Mouse (Mus musculus) intestine, embryonic 16.5 days (tissue): Measurements from ENCODE around the gene Rbbp5. TPM values are rescaled to one million over a fixed set of nuclear protein-coding genes. Genes with fewer than 3 reads are reported as not detected.
A peak's percentile ranks its signal among the peaks of the same experiment; 100 is the strongest.
"Not testable (repeated sequence)": the region's sequence is repeated elsewhere in the genome, so short reads cannot be mapped to it uniquely, and the experiment has no call there.

Experiments
- ATAC-seq: fragments of 200-750 bp; cut with Nextera tagmentation; 2 replicates; pipeline ENCODE4 v1.8.0; 2017; ENCODE audit warnings: moderate TSS enrichment, moderate library complexity
- H3K27ac ChIP-seq: fragments of 300-500 bp; sonication (generic); 2 replicates; pipeline ENCODE4 v1.5.1; 2014; ENCODE audit warnings: mild to moderate bottlenecking, low read length
- H3K27me3 ChIP-seq: fragments of 300-500 bp; sonication (generic); replicated peaks from 2 replicates; pipeline ENCODE4 v1.6.1; 2014; ENCODE audit warnings: low read length, control low read depth, mixed read lengths; ENCODE audit not compliant: control insufficient read depth, insufficient read depth
- H3K36me3 ChIP-seq: fragments of 300-500 bp; sonication (generic); 2 replicates; pipeline ENCODE4 v1.6.1; 2014; ENCODE audit warnings: low read length, control low read depth; ENCODE audit not compliant: control insufficient read depth, insufficient read depth
- H3K4me1 ChIP-seq: fragments of 300-500 bp; sonication (generic); 2 replicates; pipeline ENCODE4 v1.6.1; 2014; ENCODE audit warnings: low read length, control low read depth, mixed read lengths; ENCODE audit not compliant: control insufficient read depth, insufficient read depth
- H3K4me2 ChIP-seq: fragments of 300-500 bp; sonication (generic); 2 replicates; pipeline ENCODE4 v1.6.1; 2014; ENCODE audit warnings: low read depth, low read length, control low read depth
- H3K4me3 ChIP-seq: fragments of 300-500 bp; sonication (generic); 2 replicates; pipeline ENCODE4 v1.5.1; 2014; ENCODE audit warnings: mild to moderate bottlenecking, low read length
- H3K9ac ChIP-seq: fragments of 300-500 bp; sonication (generic); 2 replicates; pipeline ENCODE4 v1.6.1; 2014; ENCODE audit warnings: low read depth, low read length
- H3K9me3 ChIP-seq: fragments of 300-500 bp; sonication (generic); 2 replicates; pipeline ENCODE4 v1.6.1; 2016; ENCODE audit warnings: low read length, control low read depth; ENCODE audit not compliant: control insufficient read depth
- WGBS: fragments of 180-500 bp; shearing (Covaris S2); extraction: QIAGEN DNeasy Blood & Tissue Kit; methylation state at CpG from one replicate; pipeline ENCODE4 v1.1.7; 2014; 5-methylcytosine and 5-hydroxymethylcytosine counted together
- polyA plus RNA-seq: library from polyadenylated mRNA; unstranded; fragments of >200 nt; fragmentation: Nextera tagmentation; extraction: Ambion mirVana; gene quantifications from 2 replicates; pipeline ENCODE4 v1.2.1, GENCODE M21; 2015

Rbbp5 gene
- polyA plus RNA-seq, 1 experiment from 2014 or later = 36.9 TPM

DNA sequence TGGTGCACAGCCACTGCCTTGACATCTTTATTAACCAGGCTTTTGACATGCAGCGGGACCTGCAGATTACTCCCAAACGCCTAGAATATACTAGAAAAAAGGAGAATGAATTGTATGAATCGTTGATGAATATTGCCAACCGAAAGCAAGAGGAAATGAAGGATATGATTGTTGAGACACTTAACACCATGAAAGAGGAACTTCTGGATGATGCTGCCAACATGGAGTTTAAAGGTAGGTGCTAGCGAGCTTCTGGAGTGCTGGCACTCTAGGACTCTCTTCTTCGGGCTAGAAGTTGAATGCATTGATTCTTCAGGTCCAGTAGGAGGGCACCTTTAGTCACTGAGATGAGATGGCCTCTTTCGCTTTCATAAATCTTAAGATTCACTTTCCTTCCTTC is 27.4 kb upstream of the Rbbp5 start:
- 94% methylated on average over 7 of the region's 7 CpGs for WGBS
- H3K4me3 ChIP-seq = no peak overlapping the region
- H3K36me3 ChIP-seq = 0 out of 2 replicates have a peak, but pooled peaks cover 4% of the 10 kb centered on the region
- H3K4me1 ChIP-seq = no peaks in the 10 kb centered on the region
- H3K27me3 ChIP-seq = no peaks in the 10 kb centered on the region
- no peak overlapping the region for H3K4me2 ChIP-seq
- H3K9ac ChIP-seq = no peak overlapping the region
- no peaks in the 10 kb centered on the region for H3K9me3 ChIP-seq
- no peak for ATAC-seq
- no peak overlapping the region for H3K27ac ChIP-seq

DNA sequence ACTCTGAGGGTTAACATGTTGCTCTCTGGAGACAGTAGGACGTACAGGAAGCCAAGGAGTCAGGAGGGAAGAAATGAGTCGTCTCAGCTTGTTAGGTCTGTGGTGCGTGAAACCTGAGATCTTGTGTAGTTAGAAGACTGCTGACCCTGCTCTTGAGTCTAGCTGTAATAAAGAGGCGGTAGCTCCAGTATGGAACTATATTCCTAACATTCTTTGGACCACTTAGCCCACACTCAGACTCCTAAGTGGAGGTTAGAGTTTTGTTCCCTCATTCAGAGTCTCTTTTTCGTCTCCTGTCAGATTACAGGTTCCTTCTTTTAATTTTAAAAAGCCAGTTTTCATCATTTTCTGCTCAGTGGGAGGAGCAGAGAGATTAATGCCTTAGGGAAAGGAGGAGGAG is 12.5 kb upstream of the Rbbp5 start:
- ATAC-seq = no peak
- WGBS = 81% methylated on average over 5 of the region's 5 CpGs
- H3K9me3 ChIP-seq = no peaks in the 10 kb centered on the region
- no peaks in the 10 kb centered on the region for H3K27me3 ChIP-seq
- no peak overlapping the region for H3K4me2 ChIP-seq
- no peak overlapping the region for H3K4me3 ChIP-seq
- H3K9ac ChIP-seq = no peak overlapping the region
- no peaks in the 10 kb centered on the region for H3K36me3 ChIP-seq
- no peaks in the 10 kb centered on the region for H3K4me1 ChIP-seq
- no peak overlapping the region for H3K27ac ChIP-seq

DNA sequence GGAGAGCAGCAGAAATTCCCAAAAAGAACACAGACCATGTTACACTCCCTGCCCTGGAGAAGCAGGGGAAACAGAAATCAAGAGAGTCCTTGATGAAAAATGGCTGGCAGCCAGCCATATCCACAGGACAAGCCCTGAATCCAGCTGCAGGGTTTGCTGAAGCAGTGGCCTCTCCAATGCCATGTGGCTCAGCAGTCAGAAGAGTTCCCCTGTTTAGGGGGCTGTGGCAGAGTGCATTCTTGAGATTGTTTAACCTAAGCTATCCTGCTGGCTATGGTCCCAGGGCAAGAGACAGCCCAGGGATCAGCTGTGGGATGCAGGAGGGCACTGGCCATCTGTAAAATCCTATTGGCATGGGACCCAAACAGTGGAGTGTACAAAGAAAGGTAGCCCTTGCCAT is 8.2 kb upstream of the Rbbp5 start:
- no peaks in the 10 kb centered on the region for H3K9me3 ChIP-seq
- H3K27ac ChIP-seq = 0 out of 2 replicates have a peak overlapping the region, but pooled peaks have one; percentile 23
- no peak overlapping the region for H3K4me2 ChIP-seq
- no peaks in the 10 kb centered on the region for H3K27me3 ChIP-seq
- no peak for ATAC-seq
- H3K36me3 ChIP-seq = no peaks in the 10 kb centered on the region
- no peak overlapping the region for H3K4me3 ChIP-seq
- H3K9ac ChIP-seq = no peak overlapping the region
- H3K4me1 ChIP-seq = no peaks in the 10 kb centered on the region

DNA sequence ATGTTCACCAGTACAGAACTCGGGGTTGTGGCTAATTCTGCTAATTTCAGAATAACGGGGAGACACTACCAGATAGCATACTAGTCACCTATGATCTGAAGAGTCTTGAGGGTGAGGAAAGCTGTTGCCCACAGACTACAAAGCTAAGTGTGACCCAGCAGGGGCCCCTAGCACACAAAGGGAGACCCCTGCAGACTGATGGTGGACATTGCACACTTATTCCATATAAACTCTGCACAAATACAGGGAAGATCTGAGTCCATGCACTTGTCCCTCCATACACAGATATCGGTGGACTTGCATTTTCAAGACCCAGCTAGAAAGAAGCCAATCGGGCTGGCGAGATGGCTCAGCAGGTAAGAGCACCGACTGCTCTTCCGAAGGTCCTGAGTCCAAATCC is 7.6 kb upstream of the Rbbp5 start:
- H3K9me3 ChIP-seq = no peaks in the 10 kb centered on the region
- no peaks in the 10 kb centered on the region for H3K4me1 ChIP-seq
- WGBS = 92% methylated on average over 7 of the region's 7 CpGs
- no peak overlapping the region for H3K9ac ChIP-seq
- no peak overlapping the region for H3K4me2 ChIP-seq
- H3K27me3 ChIP-seq = no peaks in the 10 kb centered on the region
- no peaks in the 10 kb centered on the region for H3K36me3 ChIP-seq
- H3K27ac ChIP-seq = no peak overlapping the region
- no peak overlapping the region for H3K4me3 ChIP-seq
- ATAC-seq = no peak

DNA sequence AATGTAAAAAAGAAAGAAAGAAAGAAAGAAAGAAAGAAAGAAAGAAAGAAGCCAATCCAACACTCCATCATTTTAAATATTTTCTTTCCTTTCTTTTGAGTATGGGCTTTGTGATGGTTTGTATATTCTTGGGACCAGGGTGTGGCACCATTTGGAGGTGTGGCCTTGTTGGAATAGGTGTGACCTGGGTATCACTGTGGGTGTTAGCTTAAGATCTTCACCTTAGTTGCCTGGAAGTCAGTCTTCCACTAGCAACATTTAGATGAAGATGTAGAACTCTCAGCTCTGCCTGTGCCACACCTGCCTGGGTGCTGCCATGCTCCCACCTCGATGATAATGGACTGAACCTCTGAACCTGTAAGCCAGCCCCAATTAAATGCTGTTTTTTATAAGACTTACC is 7.1 kb upstream of the Rbbp5 start:
- not testable (repeated sequence) for H3K4me1 ChIP-seq, H3K27ac ChIP-seq, ATAC-seq, H3K4me2 ChIP-seq, H3K4me3 ChIP-seq, H3K36me3 ChIP-seq, H3K9me3 ChIP-seq, H3K9ac ChIP-seq, H3K27me3 ChIP-seq
- 94% methylated on average over 1 of the region's 1 CpGs for WGBS

DNA sequence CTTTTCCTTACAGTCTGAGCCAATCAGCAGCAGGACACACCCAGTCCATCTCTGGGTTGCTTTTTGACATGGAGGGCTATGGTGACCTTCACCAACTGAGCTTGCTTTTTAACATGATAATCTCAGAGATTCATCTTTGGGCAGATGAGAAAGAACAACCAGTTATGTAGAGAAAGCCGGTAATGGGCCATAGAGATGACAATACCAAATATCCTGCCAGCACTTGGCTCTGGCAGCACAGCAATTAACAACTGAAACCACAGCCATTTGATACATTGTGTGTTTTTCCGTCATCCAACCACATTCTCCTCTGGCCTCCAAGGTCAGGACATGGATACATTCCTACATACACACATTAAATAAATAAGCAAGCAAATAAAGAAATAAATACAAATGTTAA is 6.1 kb upstream of the Rbbp5 start:
- H3K27me3 ChIP-seq = no peaks in the 10 kb centered on the region
- no peaks in the 10 kb centered on the region for H3K36me3 ChIP-seq
- 94% methylated on average over 2 of the region's 2 CpGs for WGBS
- H3K9ac ChIP-seq = no peak overlapping the region
- ATAC-seq = no peak
- no peak overlapping the region for H3K27ac ChIP-seq
- H3K4me3 ChIP-seq = no peak overlapping the region
- no peaks in the 10 kb centered on the region for H3K9me3 ChIP-seq
- H3K4me2 ChIP-seq = no peak overlapping the region
- H3K4me1 ChIP-seq = no peaks in the 10 kb centered on the region

DNA sequence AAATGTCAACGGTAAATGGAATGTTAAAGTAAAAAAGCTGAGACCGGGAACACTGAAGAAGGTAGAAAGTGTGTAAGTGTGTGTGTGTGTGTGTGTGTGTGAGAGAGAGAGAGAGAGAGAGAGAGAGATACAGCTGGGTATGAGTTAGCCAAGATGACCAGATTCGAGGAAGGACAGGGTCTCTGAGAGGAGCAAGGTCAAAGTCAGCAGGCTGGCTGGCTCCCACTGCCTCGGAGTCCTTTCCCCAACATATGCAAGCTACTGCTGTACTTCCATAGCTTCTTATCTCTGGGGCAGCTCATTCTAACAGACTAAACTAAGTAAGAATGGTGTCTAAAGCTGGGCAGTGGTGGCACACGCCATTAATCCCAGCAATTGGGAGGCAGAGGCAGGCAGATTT is 5.7 kb upstream of the Rbbp5 start:
- H3K9me3 ChIP-seq = no peaks in the 10 kb centered on the region

DNA sequence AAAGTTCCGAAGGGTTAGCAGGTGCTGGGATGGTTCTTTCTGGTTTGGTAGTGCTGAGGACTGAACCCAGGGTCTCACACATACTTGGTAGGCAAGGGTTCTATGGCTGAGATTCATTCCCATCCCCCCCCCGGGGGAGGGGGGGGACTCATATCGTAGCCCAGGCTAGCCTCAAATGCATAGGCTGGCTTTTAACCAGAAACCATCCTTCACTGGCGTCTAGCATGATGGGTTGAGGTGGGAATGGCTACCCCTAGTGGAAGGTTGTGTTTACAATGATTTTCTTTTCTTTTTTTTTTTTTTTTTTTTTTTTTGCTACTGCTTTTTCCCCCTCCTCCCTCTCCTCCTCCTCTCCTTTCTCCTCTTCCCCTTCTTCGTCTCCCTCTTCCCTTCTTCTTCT is 4.6 kb upstream of the Rbbp5 start:
- no peak for ATAC-seq
- Histone ChIP-seq H3K27me3 (no peaks in the 10 kb centered on the region), H3K9me3 (no peaks in the 10 kb centered on the region), H3K4me3 (no peak overlapping the region), H3K27ac (no peak overlapping the region), H3K9ac (no peak overlapping the region), H3K4me2 (no peak overlapping the region), H3K4me1 (no peaks in the 10 kb centered on the region), H3K36me3 (no peaks in the 10 kb centered on the region)
- 49% methylated on average over 5 of the region's 5 CpGs for WGBS

More for the DNA sequence above, 5.7 kb upstream of the Rbbp5 start:
- Histone ChIP-seq H3K4me1 (no peaks in the 10 kb centered on the region), H3K4me3 (no peak overlapping the region), H3K4me2 (no peak overlapping the region), H3K27me3 (no peaks in the 10 kb centered on the region), H3K9ac (no peak overlapping the region), H3K27ac (no peak overlapping the region), H3K36me3 (no peaks in the 10 kb centered on the region)
- WGBS = 86% methylated on average over 5 of the region's 5 CpGs
- no peak for ATAC-seq

DNA sequence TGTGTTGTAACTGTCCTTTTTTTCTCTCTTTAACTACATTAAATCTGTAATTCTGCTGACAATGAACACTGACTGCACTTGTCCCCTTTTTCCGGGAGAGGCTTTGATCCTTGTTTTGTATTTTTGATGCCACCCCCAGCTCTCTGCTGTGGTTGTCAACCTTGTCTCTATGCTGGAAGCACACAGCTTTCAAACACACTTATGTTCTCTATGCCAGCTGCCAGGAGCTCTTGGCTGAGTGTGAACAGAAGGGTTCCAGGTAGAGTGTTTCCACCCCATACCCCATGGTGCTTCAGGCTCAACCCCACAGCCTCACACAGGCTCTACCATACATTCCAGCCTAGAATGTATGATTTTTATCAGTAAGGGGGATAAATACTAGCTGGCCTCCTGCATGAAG is 2.7 kb upstream of the Rbbp5 start:
- no peak overlapping the region for H3K27ac ChIP-seq
- no peak overlapping the region for H3K4me2 ChIP-seq
- WGBS = 68% methylated on average over 1 of the region's 1 CpGs
- no peak overlapping the region for H3K4me3 ChIP-seq
- peaks cover 9% of the 10 kb centered on the region; the same call in 1 of the 2 replicates for H3K4me1 ChIP-seq
- no peaks in the 10 kb centered on the region for H3K9me3 ChIP-seq
- no peaks in the 10 kb centered on the region for H3K27me3 ChIP-seq
- H3K9ac ChIP-seq = no peak overlapping the region
- ATAC-seq = no peak
- H3K36me3 ChIP-seq = no peaks in the 10 kb centered on the region

DNA sequence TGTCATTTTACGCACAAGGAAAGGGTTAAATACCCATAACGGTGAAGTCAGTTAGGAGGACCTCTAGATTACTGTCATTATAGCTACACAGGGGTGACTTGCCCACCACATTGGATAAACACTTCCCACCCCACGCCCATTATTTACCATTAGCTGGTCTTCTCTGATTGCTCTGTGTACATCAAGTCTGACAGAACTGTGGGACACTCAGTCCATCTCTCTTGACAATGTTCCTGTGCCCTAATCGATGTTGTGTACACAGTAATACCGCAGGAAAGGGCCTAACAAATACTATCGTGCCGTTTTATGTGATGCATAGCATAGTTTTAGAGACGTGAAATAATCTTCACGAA is 614 bp upstream of the Rbbp5 start:
- no peaks in the 10 kb centered on the region for H3K36me3 ChIP-seq
- H3K4me3 ChIP-seq = peak overlapping the region; percentile 81
- peak overlapping the region; percentile 83 for H3K4me2 ChIP-seq
- H3K27ac ChIP-seq = peak overlapping the region; percentile 33
- H3K9ac ChIP-seq = peak overlapping the region; percentile 92
- 4% methylated on average over 9 of the region's 9 CpGs for WGBS
- no peaks in the 10 kb centered on the region for H3K9me3 ChIP-seq
- ATAC-seq = peak; percentile 54
- no peaks in the 10 kb centered on the region for H3K27me3 ChIP-seq
- H3K4me1 ChIP-seq = peaks cover 9% of the 10 kb centered on the region; the same call in 1 of the 2 replicates
